Mouse (Mus musculus): Measurements from ENCODE around the gene Bach1.

Gene Bach1

DNA sequence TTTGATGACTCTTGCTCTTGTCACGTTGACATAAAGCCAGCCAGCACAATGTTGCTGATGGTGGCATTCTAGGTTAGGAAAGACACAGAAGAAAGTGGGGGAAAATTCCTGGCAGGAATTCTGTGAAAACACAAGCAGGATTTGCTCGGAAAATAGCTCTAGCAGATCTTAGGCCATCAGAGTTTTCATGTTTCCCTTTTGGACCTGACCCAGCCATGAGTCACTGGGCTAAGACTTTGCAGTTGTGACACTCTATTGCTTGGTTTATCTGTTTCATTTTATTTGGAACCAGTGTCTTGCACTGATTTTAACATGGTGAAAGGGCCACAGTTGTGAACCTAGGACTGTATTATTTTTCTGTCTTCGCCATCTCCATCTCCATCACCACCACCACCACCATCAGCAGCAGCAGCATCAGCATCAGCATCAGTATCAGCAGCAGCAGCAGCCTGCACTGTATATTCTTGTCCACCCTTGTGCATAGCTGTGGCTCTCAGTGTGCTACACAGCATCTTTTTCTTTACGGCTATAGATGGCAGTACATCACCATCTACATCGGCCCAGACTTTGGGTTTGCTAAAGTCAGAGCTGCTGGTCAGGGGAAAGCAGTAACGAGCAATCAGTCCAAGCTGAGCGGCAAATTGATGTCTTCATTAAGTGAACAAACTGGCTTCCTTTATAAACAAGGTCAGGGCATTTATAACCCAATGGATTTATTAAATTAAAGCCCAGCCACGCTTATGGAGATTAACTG, 46.6 kb downstream of the Bach1 start:
- ChIA-PET POLR2A (interaction anchor here in 2 of 4 experiments (0.6 to 2.1 kb wide), 2 partner anchors 20 to 46 kb away, joined by 4 to 6 read pairs; partner anchors contain the start of gene Bach1 (in 1 of the 2)), CTCF (interaction anchor here in 2 of 4 experiments (0.7 to 1.7 kb wide), 3 partner anchors 135 to 1794 kb away, joined by 3 to 12 read pairs (median 3); no protein-coding TSS in a partner anchor)

- CTCF ChIA-PET: interaction anchor here in 3 of 4 experiments (0.6 to 1.7 kb wide), 9 partner anchors 21 to 275 kb away, joined by 3 to 12 read pairs (median 3); no protein-coding TSS in a partner anchor
- POLR2A ChIA-PET: interaction anchor here in 2 of 4 experiments (0.5 to 2.1 kb wide), 6 partner anchors 9 to 122 kb away, joined by 3 to 6 read pairs (median 3); partner anchors contain the start of gene Bach1 (in 2 of the 2)
These were observed 48.0 kb downstream of the Bach1 start for GRCm38 (mm10) chr16:87746728-87747127.

DNA sequence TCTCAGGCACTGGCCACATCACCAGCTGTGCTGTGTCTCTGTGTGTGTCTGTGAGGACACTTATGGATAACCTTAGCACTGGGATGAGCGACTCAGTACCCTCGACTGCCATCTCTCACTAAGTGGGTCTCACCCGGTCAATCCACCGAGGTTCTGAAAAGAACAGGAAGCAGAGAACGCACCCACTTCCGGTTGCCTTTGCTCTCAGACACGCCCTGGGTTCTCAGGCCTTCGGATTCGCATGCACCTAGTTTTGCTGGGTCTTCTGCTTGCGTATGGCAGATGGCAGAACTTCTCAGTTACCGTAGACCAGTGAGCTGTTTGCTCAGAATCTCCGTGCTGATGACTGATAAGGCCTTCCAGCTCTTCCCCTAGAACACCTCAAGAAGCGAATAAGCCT, 52.5 kb downstream of the Bach1 start:
- CTCF ChIA-PET: interaction anchor here in 1 of 4 experiments (0.6 kb wide), 2 partner anchors 172 to 214 kb away, joined by 3 to 9 read pairs; no protein-coding TSS in a partner anchor
- POLR2A ChIA-PET: interaction anchor here in 2 of 4 experiments (0.9 to 1.4 kb wide), 2 partner anchors 25 to 52 kb away, joined by 3 read pairs; no protein-coding TSS in a partner anchor

DNA sequence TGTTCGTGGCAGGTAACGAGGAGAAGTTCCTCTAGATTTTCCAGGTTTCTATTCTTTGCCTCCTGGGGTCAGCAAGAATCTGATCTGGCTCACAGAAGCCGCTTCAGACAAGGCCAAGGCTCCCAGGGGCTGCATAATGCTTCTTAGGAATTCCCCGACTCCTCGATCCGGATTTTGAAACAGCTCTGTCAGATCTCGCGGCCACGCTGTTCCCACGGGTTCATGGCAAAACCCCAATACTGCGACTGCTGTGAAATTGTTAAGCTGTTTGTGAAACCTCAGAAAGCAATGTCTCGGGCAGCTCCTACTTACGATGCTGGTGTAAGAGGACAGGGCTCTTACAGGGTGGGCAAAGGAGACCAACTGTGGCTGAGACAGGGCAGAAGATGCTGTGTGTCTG, 53.7 kb downstream of the Bach1 start:
- CTCF ChIA-PET: interaction anchor here in 2 of 4 experiments (0.5 to 0.6 kb wide), 2 partner anchors 1848 to 1945 kb away, joined by 3 to 5 read pairs; no protein-coding TSS in a partner anchor
- POLR2A ChIA-PET: interaction anchor here in 2 of 4 experiments (0.7 to 2.2 kb wide), 4 partner anchors 13 to 54 kb away, joined by 3 to 13 read pairs (median 4); partner anchors contain the start of gene Bach1 (in 2 of the 2)

DNA sequence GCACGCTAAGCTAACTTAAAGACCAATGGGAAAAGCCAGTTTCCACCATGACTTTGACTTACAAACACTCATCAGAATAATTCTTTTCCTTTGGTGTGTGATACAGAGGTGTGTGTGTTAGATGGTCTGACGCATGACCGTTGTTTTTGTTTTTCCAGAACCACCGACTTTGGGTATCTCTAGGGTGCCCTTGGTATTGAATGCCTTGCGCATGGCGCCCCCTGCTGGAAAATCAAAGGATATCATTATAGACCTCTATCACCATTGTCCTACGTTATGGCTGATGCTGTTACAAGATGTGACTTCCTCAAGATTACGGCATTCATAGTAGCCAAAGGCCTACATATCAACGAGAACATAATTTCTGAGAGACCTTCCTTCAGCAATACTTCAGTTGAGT, 56.1 kb downstream of the Bach1 start:
- POLR2A ChIA-PET: no interaction called here
- CTCF ChIA-PET: interaction anchor here in 2 of 4 experiments (0.6 to 2.3 kb wide), 4 partner anchors 56 to 505 kb away, joined by 3 to 8 read pairs (median 4); partner anchors contain the start of gene Bach1 (in 1 of the 2)

DNA sequence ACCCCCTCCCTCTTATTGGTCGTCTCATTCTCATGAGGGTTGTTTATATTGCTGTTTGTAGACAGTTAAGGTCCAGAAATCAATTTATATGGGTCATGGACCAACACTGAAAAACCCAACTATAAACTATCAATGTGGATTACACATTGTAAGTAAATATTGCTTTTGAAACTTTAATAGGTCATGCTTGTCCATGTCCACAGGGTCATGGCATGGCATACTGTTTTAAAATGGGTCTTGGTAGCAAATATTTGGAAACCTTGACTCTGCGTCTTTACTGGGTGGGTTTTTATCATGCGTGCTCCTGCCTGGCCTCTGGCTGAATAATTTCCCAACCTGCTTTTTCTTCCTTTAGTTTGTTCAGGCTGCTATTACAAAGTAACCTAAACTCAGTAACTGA, 57.2 kb downstream of the Bach1 start:
- POLR2A ChIA-PET: no interaction called here
- CTCF ChIA-PET: interaction anchor here in 2 of 4 experiments (0.5 to 0.7 kb wide), 2 partner anchors 31 to 148 kb away, joined by 3 read pairs; no protein-coding TSS in a partner anchor

- ChIA-PET POLR2A (interaction anchor here in 2 of 4 experiments (0.6 to 1.0 kb wide), 4 partner anchors 38 to 236 kb away, joined by 3 to 4 read pairs (median 3); partner anchors contain the start of gene Bach1 (in 1 of the 2)), CTCF (interaction anchor here in 2 of 4 experiments (0.6 to 1.1 kb wide), 4 partner anchors 16 to 413 kb away, joined by 3 to 5 read pairs (median 3); no protein-coding TSS in a partner anchor)
These were observed 59.3 kb downstream of the Bach1 start for GRCm38 (mm10) chr16:87758016-87758415.

DNA sequence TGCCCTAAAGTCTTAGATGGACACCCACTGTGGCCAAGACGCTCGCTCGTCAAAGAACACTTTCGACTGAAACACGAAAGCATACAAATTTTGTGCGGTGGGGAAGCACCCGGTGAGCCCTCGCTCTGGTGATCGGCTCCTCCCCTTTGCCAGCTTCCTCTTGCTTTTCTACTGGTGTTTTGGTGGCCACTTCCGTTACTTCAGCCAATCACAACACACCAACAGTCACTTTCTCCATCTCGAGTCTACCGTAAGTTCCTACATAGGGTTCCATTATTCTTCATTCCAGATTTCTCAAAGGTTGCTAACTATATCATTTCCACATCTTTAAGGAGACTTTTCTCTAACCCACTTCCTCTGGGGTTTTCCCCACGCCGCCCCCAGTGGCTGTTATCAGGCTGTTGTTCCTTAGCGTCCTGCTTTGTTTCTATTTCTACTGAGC, 65.9 kb downstream of the Bach1 start:
- CTCF ChIA-PET: no interaction called here
- POLR2A ChIA-PET: interaction anchor here in 1 of 4 experiments (1.2 kb wide), 1 partner anchor 46 kb away, joined by 3 read pairs; no protein-coding TSS in a partner anchor

DNA sequence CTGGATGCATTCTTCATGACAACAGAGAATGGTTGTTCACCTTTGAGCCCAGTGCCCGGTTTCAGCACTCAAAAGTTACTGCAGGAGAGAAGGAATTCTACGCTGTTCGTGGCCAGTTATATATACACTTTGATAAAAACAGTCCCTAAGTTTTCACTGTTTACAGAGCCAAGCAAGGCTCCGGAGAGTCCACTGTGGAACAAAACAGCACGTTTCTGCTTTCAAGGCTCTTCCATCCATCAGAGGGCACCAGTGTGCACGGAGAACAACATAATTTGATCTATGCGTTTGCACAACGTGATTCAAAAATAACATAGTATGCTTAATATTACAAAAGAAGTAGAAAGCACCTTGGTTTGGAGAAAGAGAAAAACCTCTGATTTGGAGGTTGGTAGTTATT, 67.2 kb downstream of the Bach1 start:
- POLR2A ChIA-PET: no interaction called here

DNA sequence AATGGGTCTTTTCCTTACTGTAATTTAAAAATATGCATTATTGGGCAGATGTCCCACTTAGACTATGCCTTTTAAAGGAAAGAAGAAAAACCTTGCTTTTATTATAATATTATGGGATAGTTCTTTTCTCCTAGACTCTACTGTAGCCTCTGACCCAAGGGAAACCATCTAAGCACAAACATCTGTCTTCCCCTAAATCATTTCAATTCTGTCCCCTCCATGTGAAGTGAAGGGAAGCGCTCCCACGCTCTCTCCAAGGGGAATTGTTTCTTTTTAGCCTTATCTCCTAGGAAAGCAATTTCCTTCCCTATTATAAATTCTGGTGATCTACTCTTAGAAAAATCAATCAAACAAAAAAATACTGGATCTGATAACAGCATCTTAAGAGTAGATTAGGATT, 71.8 kb downstream of the Bach1 start:
- CTCF ChIA-PET: no interaction called here

More for the DNA sequence above, 67.2 kb downstream of the Bach1 start:
- CTCF ChIA-PET: no interaction called here

GRCm38 (mm10) chr16:87771926-87772325, 73.2 kb downstream of the Bach1 start:
- POLR2A ChIA-PET: interaction anchor here in 1 of 4 experiments (1.1 to 1.3 kb wide), 2 partner anchors 12 to 73 kb away, joined by 3 read pairs; partner anchors contain the start of gene Bach1
- CTCF ChIA-PET: interaction anchor here in 1 of 4 experiments (0.7 kb wide), 1 partner anchor 128 kb away, joined by 3 read pairs; no protein-coding TSS in a partner anchor

More for the DNA sequence above, 71.8 kb downstream of the Bach1 start:
- POLR2A ChIA-PET: interaction anchor here in 1 of 4 experiments (0.6 kb wide), 1 partner anchor 268 kb away, joined by 4 read pairs; no protein-coding TSS in a partner anchor

GRCm38 (mm10) chr16:87774398-87774797, 75.7 kb downstream of the Bach1 start:
- CTCF ChIA-PET: interaction anchor here (0.6 to 1.3 kb wide), 11 partner anchors 9 to 438 kb away, joined by 3 to 8 read pairs (median 4); no protein-coding TSS in a partner anchor
- POLR2A ChIA-PET: interaction anchor here in 1 of 4 experiments (0.7 kb wide), 1 partner anchor 150 kb away, joined by 3 read pairs; no protein-coding TSS in a partner anchor

DNA sequence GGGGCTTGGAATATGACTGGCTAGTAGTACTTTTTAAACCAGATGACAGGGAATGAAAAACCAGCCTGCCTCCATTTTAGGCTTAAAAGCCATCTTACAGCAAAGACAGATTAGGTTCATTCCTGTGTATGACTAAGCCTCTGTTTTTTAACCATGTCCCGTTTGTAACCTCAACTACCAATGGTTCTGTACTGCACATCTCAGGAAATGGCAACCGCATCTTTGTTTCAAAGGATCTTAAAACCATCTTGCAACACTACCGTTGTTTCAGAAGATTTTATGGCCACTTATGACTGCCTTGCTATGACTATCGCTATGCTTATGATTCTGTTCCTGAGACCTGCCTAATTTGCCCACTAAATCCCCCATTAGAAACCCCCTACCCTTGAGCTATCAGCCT, 78.6 kb downstream of the Bach1 start:
- ChIA-PET POLR2A (interaction anchor here in 3 of 4 experiments (0.7 to 0.8 kb wide), 3 partner anchors 51 to 210 kb away, joined by 3 read pairs; no protein-coding TSS in a partner anchor), CTCF (interaction anchor here in 2 of 4 experiments (0.6 to 0.7 kb wide), 2 partner anchors 12 to 115 kb away, joined by 3 read pairs; no protein-coding TSS in a partner anchor)

GRCm38 (mm10) chr16:87781637-87782036, 82.9 kb downstream of the Bach1 start:
- POLR2A ChIA-PET: no interaction called here
- CTCF ChIA-PET: no interaction called here
